Mouse (Mus musculus) brain, embryonic 14.5 days (tissue): ENCODE results near the gene Usp32. TPM values are rescaled to one million over a fixed set of nuclear protein-coding genes. Genes with fewer than 3 reads are reported as not detected.

ENCODE experiments used
- DNase-seq: peaks from one replicate; pipeline ENCODE4 v3.0.0-alpha.2; 2011; ENCODE audit warnings: low read depth
- CTCF ChIP-seq: fragments of 200-500 bp; IDR thresholded peaks from 2 replicates; pipeline ENCODE4 v1.5.1; 2012; ENCODE audit warnings: inconsistent platforms, mild to moderate bottlenecking, moderate library complexity, borderline replicate concordance; ENCODE audit not compliant: insufficient read depth, insufficient read length; ENCODE audit errors: extremely low read depth
- POLR2A ChIP-seq: fragments of 200-500 bp; IDR thresholded peaks from 2 replicates; pipeline ENCODE4 v1.6.1; 2012; ENCODE audit warnings: mild to moderate bottlenecking, inconsistent platforms, borderline replicate concordance; ENCODE audit not compliant: poor library complexity, insufficient read depth, insufficient read length, severe bottlenecking; ENCODE audit errors: extremely low read depth
- polyA plus RNA-seq: library from polyadenylated mRNA; depleted of rRNA; stranded (reverse); fragments of >200 nt; gene quantifications from 2 replicates; pipeline ENCODE4 v1.2.3, GENCODE M21; 2012

Gene Usp32
- polyA plus RNA-seq, 1 experiment = 31.9 TPM

DNA sequence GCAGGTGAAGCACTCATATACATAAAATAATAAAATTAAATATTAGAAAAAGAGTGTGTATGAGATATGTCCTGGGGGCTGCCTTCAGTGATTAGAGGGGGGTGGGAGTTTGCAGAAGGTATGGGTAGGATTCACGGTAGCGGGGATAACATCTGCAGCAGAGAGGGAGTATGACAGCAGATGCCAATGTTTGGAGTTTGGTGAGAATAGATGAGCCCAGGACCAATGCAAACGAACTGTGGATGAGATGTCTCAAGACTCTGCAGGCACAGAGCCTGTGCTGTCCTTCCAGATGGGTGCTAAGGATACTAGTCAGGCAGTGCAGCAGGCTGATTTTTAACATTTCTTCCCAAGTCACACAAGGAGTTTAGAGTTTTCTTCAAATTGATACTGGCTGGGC, 163.3 kb downstream of the Usp32 start:
- no peak for DNase-seq
- TF ChIP-seq CTCF (no peak), POLR2A (no peak)

- DNase-seq = no peak
- no peak for TF ChIP-seq POLR2A
- TF ChIP-seq CTCF = no peak
These were observed 165.4 kb downstream of the Usp32 start for GRCm38 (mm10) chr11:84974582-84974981.

GRCm38 (mm10) chr11:84973661-84974060, 166.3 kb downstream of the Usp32 start:
- no peak for DNase-seq
- TF ChIP-seq POLR2A = no peak
- no peak for TF ChIP-seq CTCF

DNA sequence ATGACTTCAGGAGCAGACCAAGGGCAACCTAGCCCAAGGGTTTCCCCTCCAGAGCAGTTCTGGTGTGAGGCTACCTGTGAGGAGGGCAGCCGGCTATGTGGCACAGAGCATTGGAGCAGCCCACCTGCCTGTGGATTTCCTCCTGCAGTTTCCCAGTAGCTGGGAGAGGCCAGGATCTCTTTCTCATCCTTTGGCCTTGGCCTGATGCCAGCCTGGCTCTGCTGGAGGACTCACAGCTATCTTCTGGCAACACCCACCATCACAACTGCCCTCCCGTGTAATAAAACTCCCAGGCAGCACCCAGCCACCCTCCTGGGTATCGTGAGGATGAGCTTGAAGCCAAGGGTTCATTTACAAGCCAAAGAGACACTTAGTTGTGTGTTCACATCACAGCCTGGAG, 167.9 kb downstream of the Usp32 start:
- no peak for TF ChIP-seq POLR2A
- no peak for TF ChIP-seq CTCF
- no peak for DNase-seq

DNA sequence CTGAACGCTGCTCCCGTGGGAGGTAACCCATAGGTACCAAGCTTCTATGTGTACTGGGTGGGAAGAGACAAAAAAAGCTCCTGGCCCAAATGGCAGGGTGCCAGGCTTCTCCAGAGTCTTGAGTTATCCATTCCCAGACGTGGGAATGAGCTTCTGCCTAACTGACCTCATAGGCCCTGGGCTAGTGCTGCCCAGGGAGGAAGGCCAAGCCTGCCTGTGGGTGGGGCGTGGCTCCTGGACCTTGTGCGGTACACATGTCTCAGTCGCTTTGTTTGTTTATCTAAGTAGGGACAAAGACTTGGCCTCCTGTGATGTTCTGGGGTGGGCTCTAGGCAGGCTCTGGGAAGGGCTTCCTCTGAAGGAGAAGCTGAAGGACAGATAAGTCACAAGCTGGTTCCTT, 171.2 kb downstream of the Usp32 start:
- no peak for DNase-seq
- TF ChIP-seq POLR2A (no peak), CTCF (no peak)

- no peak for TF ChIP-seq CTCF
- no peak for TF ChIP-seq POLR2A
- no peak for DNase-seq
These were observed 171.7 kb downstream of the Usp32 start for GRCm38 (mm10) chr11:84968309-84968708.

- peak; percentile 64 for DNase-seq
- TF ChIP-seq CTCF (no peak), POLR2A (no peak)
These were observed 172.8 kb downstream of the Usp32 start for GRCm38 (mm10) chr11:84967113-84967512.

- TF ChIP-seq CTCF = no peak
- TF ChIP-seq POLR2A = no peak
- DNase-seq = no peak
These were observed 173.3 kb downstream of the Usp32 start for GRCm38 (mm10) chr11:84966696-84967095.

DNA sequence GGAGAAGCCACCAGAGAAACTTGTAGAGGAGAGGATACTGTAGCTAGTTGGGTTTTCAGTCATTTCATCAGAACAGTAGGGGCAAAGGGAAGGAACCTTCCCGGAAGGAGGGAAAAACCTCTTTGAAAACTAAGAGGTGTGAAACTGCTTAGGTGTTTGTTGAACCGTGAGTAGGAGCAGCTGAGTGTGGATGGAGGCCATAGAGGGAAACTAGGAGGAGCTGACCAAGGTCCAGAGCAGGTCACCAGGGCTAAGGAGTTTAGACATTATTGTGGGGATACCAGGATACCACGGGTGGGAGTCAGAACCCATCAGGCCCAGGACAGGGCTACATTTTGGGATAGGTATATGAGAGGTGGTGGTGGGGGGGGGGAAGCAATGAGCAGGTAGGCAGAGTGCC, 176.4 kb downstream of the Usp32 start:
- TF ChIP-seq CTCF = no peak
- TF ChIP-seq POLR2A = no peak
- DNase-seq = no peak

DNA sequence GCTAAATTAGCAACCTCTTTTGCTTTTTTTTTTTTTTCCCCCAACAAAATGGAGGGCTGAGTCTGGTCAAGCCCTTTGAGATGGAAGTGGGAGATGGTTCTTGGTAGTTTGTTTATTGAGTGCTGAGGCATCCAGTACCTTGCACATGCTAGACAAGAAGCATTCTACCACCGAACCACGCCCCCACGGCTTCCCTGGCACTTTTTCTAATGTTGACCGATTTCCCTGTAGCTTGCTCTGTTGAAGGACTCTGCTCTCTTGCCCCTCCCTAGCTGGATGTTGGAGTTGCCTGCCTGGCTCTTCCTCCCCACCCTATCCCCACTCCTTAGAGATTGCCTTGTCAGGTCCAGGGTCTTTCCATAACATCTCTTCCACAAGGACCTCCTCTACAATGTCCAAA, 177.4 kb downstream of the Usp32 start:
- TF ChIP-seq POLR2A (no peak), CTCF (no peak)

GRCm38 (mm10) chr11:84961571-84961970, 178.4 kb downstream of the Usp32 start:
- DNase-seq = no peak
- no peak for TF ChIP-seq CTCF
- TF ChIP-seq POLR2A = no peak

More for the DNA sequence above, 177.4 kb downstream of the Usp32 start:
- DNase-seq = no peak

DNA sequence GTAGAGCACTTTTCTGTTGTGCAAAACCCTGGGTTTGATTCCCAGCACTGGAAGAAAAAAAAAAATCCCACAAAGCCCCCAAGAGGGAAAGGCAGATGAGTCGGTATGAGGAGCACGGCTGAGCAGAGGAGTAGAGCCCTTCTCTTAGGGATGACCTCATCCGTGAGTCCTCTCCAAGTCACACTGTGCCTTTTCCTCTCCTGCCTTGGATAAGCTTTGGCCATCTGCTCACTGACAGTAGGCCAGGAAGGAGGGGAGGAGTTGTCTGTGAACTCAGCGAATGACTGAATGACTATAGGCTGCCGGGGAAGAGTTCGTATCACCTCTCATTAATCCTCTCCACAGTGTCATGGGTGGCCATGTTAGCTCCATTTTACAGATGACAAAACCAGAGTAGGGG, 179.2 kb downstream of the Usp32 start:
- DNase-seq = no peak

DNA sequence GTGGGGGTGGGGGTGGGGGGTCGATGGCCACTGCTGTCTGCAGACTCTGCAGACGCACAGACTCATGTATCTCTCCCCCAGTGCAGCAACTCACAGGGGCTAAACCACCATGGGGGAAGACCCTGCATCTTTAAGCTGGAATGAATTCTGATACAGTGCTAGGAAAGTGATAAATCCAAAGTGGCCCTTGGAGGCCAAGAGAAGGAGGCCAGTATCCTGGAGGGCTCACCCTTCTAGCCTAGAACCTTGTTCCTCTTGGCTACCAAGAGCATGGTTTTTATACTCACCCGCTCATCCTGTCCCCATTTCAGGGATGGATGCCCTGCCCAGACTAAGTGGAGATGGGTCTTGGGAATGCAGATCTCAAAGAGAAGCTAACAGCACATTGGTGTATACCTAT, 179.7 kb downstream of the Usp32 start:
- DNase-seq = no peak
- no peak for TF ChIP-seq POLR2A
- no peak for TF ChIP-seq CTCF

More for the DNA sequence above, 179.2 kb downstream of the Usp32 start:
- TF ChIP-seq CTCF (no peak), POLR2A (no peak)

GRCm38 (mm10) chr11:84959701-84960181, 180.2 kb downstream of the Usp32 start:
- TF ChIP-seq CTCF (no peak), POLR2A (no peak)
- no peak for DNase-seq
